Mouse (Mus musculus) liver, embryonic 16.5 days (tissue): ENCODE results near the gene Atf5. TPM values are rescaled to one million over a fixed set of nuclear protein-coding genes. Genes with fewer than 3 reads are reported as not detected.

Experiments
- ATAC-seq: fragments of 200-750 bp; cut with Nextera tagmentation; 2 replicates; pipeline ENCODE4 v1.8.0; 2017; ENCODE audit warnings: low read depth, mild to moderate bottlenecking, moderate number of reproducible peaks, moderate library complexity
- H3K27ac ChIP-seq: fragments of 300-500 bp; sonication (generic); 2 replicates; pipeline ENCODE4 v1.5.1; 2014; ENCODE audit warnings: mild to moderate bottlenecking, low read length
- H3K27me3 ChIP-seq: fragments of 300-500 bp; sonication (generic); 2 replicates; pipeline ENCODE4 v1.6.1; 2014; ENCODE audit warnings: low read depth, low read length, mixed read lengths; ENCODE audit not compliant: control insufficient read depth, insufficient read depth
- H3K36me3 ChIP-seq: fragments of 300-500 bp; sonication (generic); 2 replicates; pipeline ENCODE4 v1.6.1; 2014; ENCODE audit warnings: mild to moderate bottlenecking; ENCODE audit not compliant: control insufficient read depth, insufficient read depth
- H3K4me1 ChIP-seq: fragments of 300-500 bp; sonication (generic); 2 replicates; pipeline ENCODE4 v1.6.1; 2014; ENCODE audit warnings: low read depth, low read length, mixed read lengths; ENCODE audit not compliant: control insufficient read depth
- H3K4me2 ChIP-seq: fragments of 300-500 bp; sonication (generic); 2 replicates; pipeline ENCODE4 v1.6.1; 2014; ENCODE audit warnings: low read depth, low read length, mixed read lengths
- H3K4me3 ChIP-seq: fragments of 300-500 bp; sonication (generic); 2 replicates; pipeline ENCODE4 v1.5.1; 2014; ENCODE audit warnings: low read depth, mild to moderate bottlenecking, low read length
- H3K9ac ChIP-seq: fragments of 300-500 bp; sonication (generic); 2 replicates; pipeline ENCODE4 v1.6.1; 2014; ENCODE audit warnings: low read depth, low read length
- H3K9me3 ChIP-seq: fragments of 300-500 bp; sonication (generic); replicated peaks from 2 replicates; pipeline ENCODE4 v1.6.1; 2016; ENCODE audit warnings: low read length; ENCODE audit not compliant: control insufficient read depth
- WGBS: fragments of 180-500 bp; shearing (Covaris S2); extraction: QIAGEN DNeasy Blood & Tissue Kit; methylation state at CpG from one replicate; pipeline ENCODE4 v1.1.7; 2014; ENCODE audit not compliant: insufficient replicate concordance; 5-methylcytosine and 5-hydroxymethylcytosine counted together
- polyA plus RNA-seq: library from polyadenylated mRNA; unstranded; fragments of >200 nt; fragmentation: Nextera tagmentation; extraction: Ambion mirVana; gene quantifications from 2 replicates; pipeline ENCODE4 v1.2.1, GENCODE M21; 2015

The Atf5 gene
- polyA plus RNA-seq, 1 experiment from 2014 or later: 9.7 TPM

DNA sequence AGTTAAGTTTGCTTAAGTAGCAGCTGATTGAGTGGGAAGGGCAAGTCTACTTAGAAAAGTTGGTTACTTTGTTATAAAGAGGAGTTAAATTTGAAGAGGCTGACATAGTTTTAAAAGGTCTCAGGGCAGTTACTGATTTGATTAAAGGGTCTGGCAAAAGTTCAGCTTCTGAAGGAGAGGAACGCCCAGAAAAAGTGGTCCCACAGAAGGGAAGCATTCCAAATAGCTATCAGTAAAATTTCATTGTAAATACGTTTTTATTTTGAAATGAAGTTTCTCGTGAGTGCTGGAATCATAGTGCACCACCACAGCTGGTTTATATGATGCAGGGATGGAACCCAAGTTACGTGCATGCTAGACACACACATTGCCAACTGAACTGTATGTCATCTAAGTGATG, 16.3 kb upstream of the Atf5 start:
- Histone ChIP-seq H3K27ac (no peak overlapping the region), H3K36me3 (peaks cover 35% of the 10 kb centered on the region), H3K4me3 (no peak overlapping the region), H3K27me3 (no peaks in the 10 kb centered on the region), H3K9me3 (no peaks in the 10 kb centered on the region), H3K9ac (no peak overlapping the region), H3K4me1 (peaks cover 2% of the 10 kb centered on the region; the same call in 1 of the 2 replicates), H3K4me2 (no peak overlapping the region)
- 76% methylated on average over 4 of the region's 4 CpGs for WGBS
- ATAC-seq: no peak

DNA sequence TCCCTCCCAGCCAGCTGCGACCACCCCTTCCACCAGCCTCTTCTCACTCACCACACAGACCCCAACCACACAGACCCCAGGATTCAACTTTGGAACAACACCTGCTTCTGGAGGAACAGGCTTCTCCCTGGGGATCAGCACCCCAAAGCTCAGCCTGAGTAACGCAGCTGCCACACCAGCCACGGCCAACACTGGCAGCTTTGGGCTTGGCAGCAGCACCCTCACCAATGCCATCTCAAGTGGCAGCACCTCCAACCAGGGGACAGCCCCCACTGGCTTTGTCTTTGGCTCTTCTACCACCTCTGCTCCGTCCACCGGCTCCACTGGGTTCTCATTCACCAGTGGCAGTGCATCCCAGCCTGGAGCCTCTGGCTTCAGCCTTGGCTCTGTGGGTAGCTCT, 12.2 kb upstream of the Atf5 start:
- no peak for ATAC-seq
- peaks cover 11% of the 10 kb centered on the region for H3K4me1 ChIP-seq
- no peak overlapping the region for H3K27ac ChIP-seq
- H3K27me3 ChIP-seq: no peaks in the 10 kb centered on the region
- peaks cover 38% of the 10 kb centered on the region for H3K36me3 ChIP-seq
- H3K4me3 ChIP-seq: no peak overlapping the region
- no peaks in the 10 kb centered on the region for H3K9me3 ChIP-seq
- H3K4me2 ChIP-seq: no peak overlapping the region
- 88% methylated on average over 5 of the region's 5 CpGs for WGBS
- no peak overlapping the region for H3K9ac ChIP-seq

DNA sequence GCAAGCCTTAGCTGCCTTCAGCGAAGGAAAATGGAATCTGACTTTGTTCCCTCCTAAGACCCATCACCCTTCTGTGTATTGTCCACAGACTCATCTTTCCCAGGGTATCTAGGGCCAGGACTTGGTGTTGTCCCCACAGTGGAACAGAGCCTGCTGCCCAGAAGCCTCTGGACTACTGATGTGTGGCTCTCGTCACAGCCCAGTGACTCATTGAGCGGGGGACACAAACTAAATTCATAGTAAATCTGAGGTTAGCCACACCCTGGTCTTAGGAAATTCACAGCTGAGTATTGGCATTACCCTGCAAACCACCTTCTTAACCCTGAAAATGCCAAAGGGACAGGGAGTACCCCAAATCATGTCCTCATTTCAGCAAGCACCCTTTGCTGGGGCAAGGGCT, 10.3 kb upstream of the Atf5 start:
- Histone ChIP-seq H3K27ac (no peak overlapping the region), H3K4me3 (no peak overlapping the region), H3K4me1 (peaks cover 26% of the 10 kb centered on the region), H3K27me3 (no peaks in the 10 kb centered on the region), H3K9ac (no peak overlapping the region), H3K9me3 (no peaks in the 10 kb centered on the region), H3K4me2 (no peak overlapping the region), H3K36me3 (peaks cover 35% of the 10 kb centered on the region)
- ATAC-seq: no peak
- 75% methylated on average over 3 of the region's 3 CpGs for WGBS

DNA sequence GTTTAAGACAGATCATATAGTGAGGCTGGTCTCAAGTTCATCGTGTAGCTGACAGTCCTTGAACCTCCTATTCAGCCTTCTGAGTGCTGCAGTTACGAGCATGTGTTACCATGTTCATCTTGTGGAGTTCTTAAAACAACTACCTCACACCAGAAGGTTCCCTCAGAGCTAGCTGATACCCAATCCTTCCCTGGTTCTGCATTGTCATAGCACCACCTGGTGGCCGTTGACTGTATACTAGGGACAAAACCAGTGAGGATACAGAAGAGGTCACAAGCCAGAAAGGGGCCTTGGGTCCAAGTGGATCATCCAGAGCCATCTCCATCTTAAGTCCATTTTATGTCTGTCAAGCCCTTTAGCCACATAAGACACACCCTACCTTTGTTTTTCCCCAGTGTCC, 8.4 kb upstream of the Atf5 start:
- ATAC-seq: no peak; the same call in 1 of the 2 replicates
- peaks cover 17% of the 10 kb centered on the region for H3K36me3 ChIP-seq
- no peak overlapping the region for H3K4me3 ChIP-seq
- H3K4me1 ChIP-seq: peaks cover 43% of the 10 kb centered on the region
- no peak overlapping the region for H3K27ac ChIP-seq
- H3K9ac ChIP-seq: no peak overlapping the region
- 8% methylated on average over 3 of the region's 3 CpGs for WGBS
- no peak overlapping the region for H3K4me2 ChIP-seq
- H3K9me3 ChIP-seq: no peaks in the 10 kb centered on the region
- H3K27me3 ChIP-seq: no peaks in the 10 kb centered on the region

DNA sequence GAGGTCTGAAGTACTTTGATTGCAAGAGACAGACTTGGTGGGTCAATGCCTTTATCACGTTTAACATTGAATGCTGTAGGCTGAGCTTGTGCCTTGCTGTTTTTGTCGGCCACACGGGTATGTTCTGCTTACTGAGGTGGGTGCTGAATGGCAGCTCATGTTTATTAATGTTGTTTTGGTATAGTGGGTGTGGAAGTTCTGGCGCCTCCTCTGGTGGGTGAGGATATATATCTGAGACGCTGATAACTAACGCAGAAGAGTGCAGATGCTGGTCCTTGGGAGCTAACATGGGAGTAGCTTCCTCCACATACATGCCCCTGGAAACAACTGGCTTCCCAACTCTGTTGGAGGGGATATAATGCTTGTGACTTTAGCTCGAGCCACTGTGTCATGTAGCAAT, 7.0 kb upstream of the Atf5 start:
- no peak overlapping the region for H3K4me3 ChIP-seq
- no peak overlapping the region for H3K27ac ChIP-seq
- peaks cover 3% of the 10 kb centered on the region; the same call in 1 of the 2 replicates for H3K36me3 ChIP-seq

DNA sequence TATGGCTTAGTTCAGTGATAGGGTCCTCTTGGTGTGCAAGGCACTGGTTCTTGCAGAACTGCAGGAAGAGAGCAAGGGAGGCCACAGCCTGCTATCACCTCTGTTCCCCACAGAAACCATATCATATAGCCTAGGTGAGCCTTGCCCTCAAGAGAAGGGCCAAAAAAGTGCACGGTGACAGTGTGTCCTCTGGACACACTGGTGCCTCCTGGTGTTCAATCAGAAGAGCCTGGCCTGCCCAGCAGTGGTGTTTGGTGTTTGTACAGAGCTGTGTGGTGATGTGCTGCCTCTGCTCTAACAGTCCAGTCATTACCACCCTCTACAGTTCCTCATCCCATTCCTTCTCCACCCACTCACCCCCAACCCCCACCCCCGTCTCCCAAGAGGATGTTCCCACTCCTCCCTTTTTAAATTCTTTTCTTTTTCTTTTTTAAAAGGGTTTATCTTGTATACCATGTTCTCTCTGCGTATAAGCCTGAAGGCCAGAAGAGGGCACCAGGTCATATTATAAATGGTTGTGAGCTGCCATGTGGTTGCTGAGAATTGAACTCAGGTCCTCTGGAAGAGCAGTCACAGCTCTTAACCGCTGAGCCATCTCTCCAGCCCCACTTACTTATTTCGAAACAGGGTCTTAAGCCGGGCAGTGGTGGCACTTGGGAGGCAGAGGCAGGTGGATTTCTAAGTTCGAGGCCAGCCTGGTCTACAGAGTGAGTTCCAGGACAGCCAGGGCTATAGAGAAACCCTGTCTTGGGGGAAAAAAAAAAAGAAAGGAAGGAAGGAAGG, 5.4 kb upstream of the Atf5 start:
- Histone ChIP-seq H3K4me1 (peaks cover 71% of the 10 kb centered on the region), H3K4me3 (no peak overlapping the region), H3K9ac (no peak overlapping the region), H3K36me3 (peaks cover 3% of the 10 kb centered on the region; the same call in 1 of the 2 replicates), H3K9me3 (no peaks in the 10 kb centered on the region), H3K27me3 (no peaks in the 10 kb centered on the region), H3K27ac (peak overlapping the region; percentile 8; the same call in 1 of the 2 replicates), H3K4me2 (no peak overlapping the region)
- WGBS: 68% methylated on average over 7 of the region's 7 CpGs
- ATAC-seq: no peak

More for the DNA sequence above, 7.0 kb upstream of the Atf5 start:
- H3K27me3 ChIP-seq: no peaks in the 10 kb centered on the region
- ATAC-seq: no peak
- H3K4me1 ChIP-seq: peaks cover 58% of the 10 kb centered on the region
- no peaks in the 10 kb centered on the region for H3K9me3 ChIP-seq
- H3K9ac ChIP-seq: no peak overlapping the region
- no peak overlapping the region for H3K4me2 ChIP-seq
- WGBS: 31% methylated on average over 7 of the region's 7 CpGs

DNA sequence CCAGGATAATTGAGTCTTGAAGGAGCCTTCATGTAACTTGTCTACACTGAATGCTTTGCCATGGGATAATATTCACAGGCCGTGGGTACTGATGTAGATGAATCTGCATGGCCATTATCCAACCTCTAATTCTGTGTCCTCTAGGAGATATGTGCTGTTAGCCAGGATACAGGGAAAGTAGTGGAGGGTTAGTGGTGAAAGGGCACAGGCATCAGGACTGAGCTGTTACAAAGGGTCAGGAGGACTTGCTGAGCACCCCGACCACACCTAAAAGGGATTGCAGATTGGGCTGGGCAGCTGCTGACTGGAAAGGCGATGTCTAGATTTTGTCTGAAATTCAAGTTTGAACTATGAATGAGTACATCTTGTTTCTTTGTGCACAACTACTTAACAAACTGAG, 4.1 kb upstream of the Atf5 start:
- WGBS: 62% methylated on average over 3 of the region's 3 CpGs
- Histone ChIP-seq H3K9ac (no peak overlapping the region), H3K4me2 (no peak overlapping the region), H3K27me3 (no peaks in the 10 kb centered on the region), H3K4me1 (peaks cover 71% of the 10 kb centered on the region), H3K4me3 (no peak overlapping the region), H3K36me3 (no peaks in the 10 kb centered on the region), H3K9me3 (no peaks in the 10 kb centered on the region), H3K27ac (peak overlapping the region; percentile 81)
- ATAC-seq: no peak

DNA sequence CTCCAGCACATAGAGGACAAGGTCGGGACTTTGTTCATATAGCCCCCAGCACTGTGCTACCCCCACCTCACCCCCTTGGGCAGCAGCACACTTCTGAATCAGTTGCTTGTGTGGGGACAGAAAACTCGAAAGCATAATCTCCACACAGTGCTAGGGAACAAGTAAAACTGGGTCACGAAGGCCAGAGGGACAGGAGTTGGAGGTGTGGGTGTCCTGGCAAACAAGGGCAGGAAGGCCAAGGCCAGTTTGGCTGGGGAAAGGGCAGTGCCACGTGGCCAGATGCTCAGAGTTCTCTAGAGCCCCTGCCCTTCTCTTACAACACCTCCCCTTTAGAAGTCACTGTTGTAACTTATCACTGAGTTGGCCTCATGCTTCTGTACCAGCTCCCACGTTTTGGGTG, 3.4 kb upstream of the Atf5 start:
- Histone ChIP-seq H3K9ac (peak overlapping the region; percentile 18; the same call in 1 of the 2 replicates), H3K4me1 (peaks cover 76% of the 10 kb centered on the region), H3K27me3 (no peaks in the 10 kb centered on the region), H3K9me3 (no peaks in the 10 kb centered on the region), H3K4me2 (peak overlapping the region; percentile 82), H3K27ac (peak overlapping the region; percentile 81), H3K36me3 (no peaks in the 10 kb centered on the region), H3K4me3 (0 out of 2 replicates have a peak overlapping the region, but pooled peaks have one; percentile 11)
- ATAC-seq: peak; percentile 20
- 29% methylated on average over 5 of the region's 5 CpGs for WGBS

DNA sequence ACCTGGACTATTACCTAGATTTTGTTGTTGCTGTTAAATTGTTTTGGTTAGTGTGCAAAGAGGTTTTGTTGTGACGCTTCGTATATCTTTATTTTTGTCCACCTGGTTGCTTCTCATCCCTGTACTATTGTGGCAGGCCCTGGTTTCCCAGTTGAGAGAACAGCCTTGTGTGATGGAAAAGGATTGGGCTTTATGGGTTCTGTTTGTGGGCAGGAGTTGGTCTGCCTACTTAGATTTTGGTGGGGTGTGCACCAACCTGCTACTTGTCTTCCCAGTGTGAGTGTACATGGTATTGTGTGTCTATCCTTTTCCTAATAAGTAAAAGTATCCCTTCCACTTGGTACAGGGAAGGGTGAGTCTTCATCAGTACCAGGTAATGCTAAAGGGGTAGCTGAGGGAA, 2.9 kb upstream of the Atf5 start:
- Histone ChIP-seq H3K4me3 (peak overlapping the region; percentile 95), H3K9me3 (no peaks in the 10 kb centered on the region), H3K27me3 (no peaks in the 10 kb centered on the region), H3K4me1 (peaks cover 76% of the 10 kb centered on the region), H3K4me2 (peak overlapping the region; percentile 82), H3K36me3 (no peaks in the 10 kb centered on the region; the same call in 1 of the 2 replicates), H3K9ac (peak overlapping the region; percentile 50), H3K27ac (peak overlapping the region; percentile 81)
- WGBS: 85% methylated on average over 2 of the region's 2 CpGs
- ATAC-seq: no peak
